Mouse (Mus musculus): ENCODE results near the gene Cuta. TPM values are rescaled to one million over a fixed set of nuclear protein-coding genes. Genes with fewer than 3 reads are reported as not detected.
"Not testable (repeated sequence)": the region's sequence is repeated elsewhere in the genome, so short reads cannot be mapped to it uniquely, and the experiment has no call there.

Cuta gene
- 10 to 100 TPM; 78.8 TPM for total RNA-seq (2021)

GRCm38 (mm10) chr17:26939178-26939972, at the start of gene Cuta:
Cuta (minus strand) TSS chr17:26939569.
- intact Hi-C loops (cut with DNase I) = no loop called here
- peak; percentile 100 for DNase-seq

- intact Hi-C loops (cut with DNase I) = no loop called here
- DNase-seq = no peak
Observed at GRCm38 (mm10) chr17:26985503-26986179, 46.3 kb upstream of the Cuta start.

- intact Hi-C loops (cut with DNase I) = no loop called here
- no peak for DNase-seq
Observed at GRCm38 (mm10) chr17:26983382-26983781, 44.0 kb upstream of the Cuta start.

GRCm38 (mm10) chr17:26981050-26981449, 41.7 kb upstream of the Cuta start:
- no peak for DNase-seq
- intact Hi-C loops (cut with DNase I) = no loop called here

GRCm38 (mm10) chr17:26979426-26979825, 40.1 kb upstream of the Cuta start:
- intact Hi-C loops (cut with DNase I) = no loop called here
- DNase-seq = no peak

GRCm38 (mm10) chr17:26977354-26977753, 38.0 kb upstream of the Cuta start:
- DNase-seq; intact Hi-C loops (cut with DNase I): not testable (repeated sequence)

GRCm38 (mm10) chr17:26975415-26975814, 36.0 kb upstream of the Cuta start:
- no peak for DNase-seq
- intact Hi-C loops (cut with DNase I) = no loop called here

GRCm38 (mm10) chr17:26974547-26974946, 35.2 kb upstream of the Cuta start:
- DNase-seq = no peak
- intact Hi-C loops (cut with DNase I) = no loop called here

GRCm38 (mm10) chr17:26972703-26973574, 33.6 kb upstream of the Cuta start, which contains the start of gene Zbtb9:
Zbtb9 (plus strand) TSS chr17:26973167.
- DNase-seq = peak; percentile 97
- intact Hi-C loops (cut with DNase I) = no loop called here

GRCm38 (mm10) chr17:26972107-26972506, 32.7 kb upstream of the Cuta start:
- intact Hi-C loops (cut with DNase I) = no loop called here
- DNase-seq = no peak

- no peak for DNase-seq
- intact Hi-C loops (cut with DNase I) = no loop called here
Observed at GRCm38 (mm10) chr17:26971247-26971905, 32.0 kb upstream of the Cuta start.

- no peak for DNase-seq
- intact Hi-C loops (cut with DNase I) = no loop called here
Observed at GRCm38 (mm10) chr17:26970221-26970620, 30.9 kb upstream of the Cuta start.

- no peak for DNase-seq
- intact Hi-C loops (cut with DNase I) = no loop called here
Observed at GRCm38 (mm10) chr17:26969257-26969656, 29.9 kb upstream of the Cuta start.

- intact Hi-C loops (cut with DNase I) = no loop called here
- DNase-seq = no peak
Observed at GRCm38 (mm10) chr17:26968200-26968611, 28.8 kb upstream of the Cuta start.

- DNase-seq = no peak
- intact Hi-C loops (cut with DNase I) = no loop called here
Observed at GRCm38 (mm10) chr17:26967477-26967876, 28.1 kb upstream of the Cuta start.

GRCm38 (mm10) chr17:26966993-26967392, 27.6 kb upstream of the Cuta start:
- DNase-seq = no peak
- intact Hi-C loops (cut with DNase I) = no loop called here

GRCm38 (mm10) chr17:26961572-26962240, 22.3 kb upstream of the Cuta start:
- peak; percentile 64 for DNase-seq
- intact Hi-C loops (cut with DNase I) = no loop called here

- intact Hi-C loops (cut with DNase I) = no loop called here
- DNase-seq = no peak
Observed at GRCm38 (mm10) chr17:26959815-26960214, 20.4 kb upstream of the Cuta start.

- intact Hi-C loops (cut with DNase I) = no loop called here
- DNase-seq = no peak
Observed at GRCm38 (mm10) chr17:26958880-26959279, 19.5 kb upstream of the Cuta start.

GRCm38 (mm10) chr17:26957872-26958271, 18.5 kb upstream of the Cuta start:
- DNase-seq = no peak
- intact Hi-C loops (cut with DNase I) = no loop called here
